In the genomic region with DNA sequence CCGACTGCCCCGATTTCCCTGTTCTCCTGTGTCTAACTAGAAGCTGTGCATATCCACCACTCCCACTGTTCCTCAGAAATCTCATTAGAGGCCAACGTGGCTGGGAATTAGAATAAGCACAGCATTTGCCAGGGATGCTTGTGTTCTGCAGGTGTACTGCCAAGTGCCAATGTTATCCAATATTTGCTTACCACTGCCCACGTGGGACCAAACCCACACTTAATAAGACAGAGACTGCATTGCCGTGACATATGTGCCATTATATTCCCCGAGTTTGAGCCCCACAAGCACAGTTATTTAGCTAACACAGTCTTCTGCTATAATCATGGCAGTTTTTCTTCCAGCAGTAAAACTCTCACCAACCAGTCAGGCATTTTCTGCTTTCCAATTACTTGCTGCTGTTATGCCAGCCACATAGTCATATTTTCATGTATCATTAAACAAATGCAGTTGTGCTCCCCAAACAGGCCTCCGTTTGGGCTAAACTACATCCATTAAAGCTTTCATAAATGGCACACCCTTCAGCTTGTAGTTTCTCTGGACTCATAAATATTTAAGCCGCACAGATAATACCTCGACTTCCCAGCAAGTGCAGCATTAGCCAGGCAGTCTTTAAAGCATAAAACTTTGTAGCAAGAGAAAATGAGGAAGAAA, we compare ENCODE assay signal across 18 mouse cellular contexts.
DNase-seq lines count a peak whose midpoint lies in the region; ATAC-seq lines count a peak whose summit lies in the region.
"Had no signal": no experiment of that assay in that cellular context is flagged by ENCODE, and none has a peak within 500 bp of the region (broad histone marks: within the 10 kb centered on the region; RNA-seq: fewer than 3 reads in every experiment).

No protein-coding gene starts in this region.

- H3K36me3 ChIP-seq in embryonic facial prominence, embryonic 13.5 days, result no peaks in the 10 kb centered on the region
- no peaks in the 10 kb centered on the region for H3K36me3 ChIP-seq in embryonic facial prominence, embryonic 10.5 days (replicated peaks)
- H3K36me3 ChIP-seq in midbrain, embryonic 13.5 days, result no peaks in the 10 kb centered on the region
- H3K36me3 ChIP-seq: embryonic facial prominence, embryonic 12.5 days; liver, embryonic 12.5 days had no signal

- H3K4me3 ChIP-seq in embryonic facial prominence, embryonic 13.5 days, result no peak overlapping the region
- no peak overlapping the region for H3K4me3 ChIP-seq in embryonic facial prominence, embryonic 10.5 days
- H3K4me3 ChIP-seq in midbrain, embryonic 13.5 days (replicated peaks), result no peak overlapping the region
- H3K4me3 ChIP-seq: embryonic facial prominence, embryonic 12.5 days; gastrocnemius, adult 2 months; liver, embryonic 12.5 days had no signal

- ATAC-seq in embryonic facial prominence, embryonic 13.5 days (ENCODE audit: insufficient number of reproducible peaks, insufficient read depth, low FRiP score, low TSS enrichment, low read depth), result no peak
- 0 out of 2 replicates have a peak, but pooled peaks have one; percentile 14 for ATAC-seq in midbrain, embryonic 13.5 days
- ATAC-seq: liver, embryonic 12.5 days had no signal

- no peak for DNase-seq in embryonic facial prominence, embryonic 10.5 days (ENCODE audit: low spot score)
- DNase-seq in layer of hippocampus, adult 9-11 months, result peak; percentile 5
- no peak for DNase-seq in layer of hippocampus, postnatal 36 days
- DNase-seq in frontal cortex, adult 2 months (ENCODE audit: extremely low spot score in 1 of 2, low spot score in 1 of 2), result no peak
- no peak for DNase-seq in kidney, adult 8-10 months
- DNase-seq: cerebellum, adult 11 months; gastrocnemius, adult 2 months; heart, postnatal 4 days; kidney, adult 2 months; kidney, postnatal 36 days; lung, embryonic 14.5 days had no signal

- no peak overlapping the region for H3K4me2 ChIP-seq in embryonic facial prominence, embryonic 13.5 days
- no peak overlapping the region for H3K4me2 ChIP-seq in midbrain, embryonic 13.5 days (replicated peaks)
- H3K4me2 ChIP-seq: embryonic facial prominence, embryonic 12.5 days; liver, embryonic 12.5 days; lung, embryonic 14.5 days had no signal

- H3K9me3 ChIP-seq in embryonic facial prominence, embryonic 13.5 days, result no peaks in the 10 kb centered on the region
- no peaks in the 10 kb centered on the region for H3K9me3 ChIP-seq in embryonic facial prominence, embryonic 10.5 days
- no peaks in the 10 kb centered on the region for H3K9me3 ChIP-seq in midbrain, embryonic 13.5 days
- H3K9me3 ChIP-seq: embryonic facial prominence, embryonic 12.5 days; liver, embryonic 12.5 days had no signal

- WGBS in embryonic facial prominence, embryonic 13.5 days, result 64% methylated on average over 9 of the region's 9 CpGs
- 85% methylated on average over 9 of the region's 9 CpGs for WGBS in embryonic facial prominence, embryonic 10.5 days
- WGBS in midbrain, embryonic 13.5 days, result 67% methylated on average over 9 of the region's 9 CpGs

- peaks cover 16% of the 10 kb centered on the region for H3K4me1 ChIP-seq in embryonic facial prominence, embryonic 13.5 days
- H3K4me1 ChIP-seq in embryonic facial prominence, embryonic 10.5 days, result 0 out of 2 replicates have a peak, but pooled peaks cover 3% of the 10 kb centered on the region
- no peaks in the 10 kb centered on the region for H3K4me1 ChIP-seq in midbrain, embryonic 13.5 days (replicated peaks)
- H3K4me1 ChIP-seq: liver, embryonic 12.5 days had no signal

- H3K27ac ChIP-seq in embryonic facial prominence, embryonic 13.5 days, result peak overlapping the region; percentile 23; the same call in 1 of the 2 replicates
- no peak overlapping the region for H3K27ac ChIP-seq in embryonic facial prominence, embryonic 10.5 days (replicated peaks)
- H3K27ac ChIP-seq in midbrain, embryonic 13.5 days, result 0 out of 2 replicates have a peak overlapping the region, but pooled peaks have one; percentile 40
- H3K27ac ChIP-seq: embryonic facial prominence, embryonic 12.5 days; gastrocnemius, adult 2 months; liver, embryonic 12.5 days; macrophage; stomach, postnatal 0 days had no signal

- no peaks in the 10 kb centered on the region for H3K27me3 ChIP-seq in embryonic facial prominence, embryonic 13.5 days
- H3K27me3 ChIP-seq in embryonic facial prominence, embryonic 10.5 days (replicated peaks; ENCODE audit: low read depth, poor library complexity, severe bottlenecking), result no peaks in the 10 kb centered on the region
- no peaks in the 10 kb centered on the region for H3K27me3 ChIP-seq in midbrain, embryonic 13.5 days
- H3K27me3 ChIP-seq: CH12.LX; embryonic facial prominence, embryonic 12.5 days; liver, embryonic 12.5 days had no signal

- H3K9ac ChIP-seq in embryonic facial prominence, embryonic 13.5 days, result no peak overlapping the region
- no peak overlapping the region for H3K9ac ChIP-seq in midbrain, embryonic 13.5 days (replicated peaks)
- H3K9ac ChIP-seq: embryonic facial prominence, embryonic 12.5 days; liver, embryonic 12.5 days; lung, embryonic 14.5 days had no signal
